Mouse (Mus musculus): ENCODE measurements around the gene Poc1b. TPM values are rescaled to one million over a fixed set of nuclear protein-coding genes. Genes with fewer than 3 reads are reported as not detected.

The Poc1b gene
- polyA plus RNA-seq, 1 experiment, result 9.9 TPM

DNA sequence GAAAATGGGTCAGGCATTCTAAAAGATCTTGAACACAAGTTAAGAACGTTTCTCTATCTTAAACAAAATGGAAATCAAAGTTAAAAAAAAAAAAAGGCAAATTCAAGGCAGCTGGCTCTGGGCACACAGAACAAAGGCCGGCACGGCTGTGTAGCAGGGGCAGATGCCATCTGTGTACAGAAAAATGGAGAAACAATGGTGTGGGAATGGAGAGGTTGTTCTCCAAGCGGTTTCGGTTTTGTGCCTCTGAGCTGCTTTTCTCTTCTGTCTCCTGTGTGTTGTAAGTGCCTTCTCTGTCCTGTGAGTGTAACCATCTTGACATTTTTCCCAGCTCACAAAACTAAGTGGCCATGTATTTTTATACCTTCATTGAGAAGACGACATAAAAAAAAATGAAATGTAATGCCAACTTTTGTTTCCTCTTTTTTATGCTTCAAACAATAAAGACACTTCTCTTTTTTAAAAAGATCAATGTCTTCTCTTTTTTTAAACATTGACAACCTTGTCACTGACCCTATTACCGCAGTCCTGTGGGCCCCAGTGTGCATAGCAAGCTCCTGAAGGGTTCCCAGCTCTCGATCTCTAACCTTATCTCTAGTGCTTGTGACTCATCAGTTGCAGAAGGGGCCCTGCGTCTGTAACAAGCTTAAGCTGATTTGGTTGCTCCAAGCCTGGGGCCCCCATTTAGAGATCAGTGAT is 90.9 kb downstream of the Poc1b start:
- no peaks in the 10 kb centered on the region for H3K9me3 ChIP-seq
- peaks cover 30% of the 10 kb centered on the region for H3K4me1 ChIP-seq
- no peaks in the 10 kb centered on the region for H3K27me3 ChIP-seq (replicated peaks)
- no peak for TF ChIP-seq GATA1 (IDR thresholded peaks at IDR 0.05; ENCODE audit: borderline replicate concordance, low read length)
- no peak for TF ChIP-seq FLI1 (IDR thresholded peaks at IDR 0.05; ENCODE audit: low read length)
- no peak overlapping the region for H3K4me3 ChIP-seq (replicated peaks)
- H3K36me3 ChIP-seq (replicated peaks; ENCODE audit: low read length), result peaks cover 19% of the 10 kb centered on the region

DNA sequence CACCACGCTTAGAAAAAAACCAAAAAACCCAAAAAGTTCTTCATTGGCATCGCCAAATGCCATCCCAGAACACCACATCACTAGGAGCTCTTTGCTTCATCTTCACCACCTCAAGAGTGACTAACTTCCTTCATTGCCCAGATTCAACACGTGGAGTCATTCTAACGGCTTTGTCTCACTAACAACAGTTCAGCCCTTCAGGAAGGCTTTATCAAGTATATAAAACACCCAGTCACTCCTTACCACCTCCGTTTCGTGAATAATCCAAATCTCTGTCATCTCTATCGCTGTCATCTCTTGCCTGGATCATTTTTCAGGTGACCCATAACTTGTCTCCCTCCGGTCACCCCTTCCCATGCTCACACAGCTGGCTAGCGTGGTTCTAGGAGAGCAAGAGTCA is 92.1 kb downstream of the Poc1b start:
- no peak for TF ChIP-seq FLI1 (IDR thresholded peaks at IDR 0.05; ENCODE audit: low read length)
- TF ChIP-seq GATA1 (IDR thresholded peaks at IDR 0.05; ENCODE audit: borderline replicate concordance, low read length), result no peak
- peaks cover 32% of the 10 kb centered on the region for H3K4me1 ChIP-seq
- H3K36me3 ChIP-seq (replicated peaks; ENCODE audit: low read length), result peaks cover 15% of the 10 kb centered on the region
- H3K27me3 ChIP-seq (replicated peaks), result no peaks in the 10 kb centered on the region
- no peaks in the 10 kb centered on the region for H3K9me3 ChIP-seq
- H3K4me3 ChIP-seq (replicated peaks), result no peak overlapping the region

DNA sequence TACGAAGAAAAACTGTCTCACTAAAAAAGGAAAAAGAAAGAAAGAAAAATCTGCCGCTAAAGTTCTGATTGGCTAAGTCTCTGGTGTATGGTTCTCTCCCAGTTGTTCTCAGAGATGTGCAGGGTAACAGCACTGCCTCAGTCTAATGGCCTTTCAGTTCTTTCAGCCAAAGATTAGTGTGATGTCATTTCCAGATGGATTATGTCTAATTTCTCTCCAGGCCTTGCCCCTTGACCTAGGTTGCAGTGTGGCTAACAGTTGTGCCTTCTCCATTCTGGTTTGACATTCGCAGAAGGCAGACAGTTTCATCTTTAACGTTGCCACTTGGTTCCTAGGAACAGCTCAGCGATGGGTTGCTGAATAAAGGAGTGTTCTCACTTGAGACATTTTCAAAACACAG is 94.1 kb downstream of the Poc1b start:
- H3K4me1 ChIP-seq, result peaks cover 23% of the 10 kb centered on the region
- no peak for TF ChIP-seq GATA1 (IDR thresholded peaks at IDR 0.05; ENCODE audit: borderline replicate concordance, low read length)
- no peak for TF ChIP-seq FLI1 (IDR thresholded peaks at IDR 0.05; ENCODE audit: low read length)
- H3K27me3 ChIP-seq (replicated peaks), result peaks cover 3% of the 10 kb centered on the region
- H3K4me3 ChIP-seq (replicated peaks), result no peak overlapping the region
- H3K9me3 ChIP-seq, result no peaks in the 10 kb centered on the region
- peaks cover 14% of the 10 kb centered on the region for H3K36me3 ChIP-seq (replicated peaks; ENCODE audit: low read length)

DNA sequence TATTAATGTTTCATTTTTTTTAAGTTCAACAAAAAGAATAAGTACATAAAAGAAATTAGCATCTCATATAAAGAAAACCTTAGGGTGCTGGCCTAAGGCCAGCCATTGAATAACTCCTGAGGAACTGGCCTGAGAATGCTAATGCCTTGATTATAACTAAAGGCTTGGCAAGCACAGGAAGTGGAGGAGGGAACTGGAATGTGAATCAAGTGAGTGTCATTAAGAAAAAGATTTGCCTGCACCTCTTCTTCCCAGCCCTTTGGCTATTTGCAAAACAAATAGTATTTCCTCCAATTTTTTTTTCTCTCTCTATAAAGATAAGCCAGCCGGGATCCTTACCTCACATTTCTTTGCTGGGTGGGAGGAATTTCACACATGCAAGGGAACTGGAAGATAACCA is 95.0 kb downstream of the Poc1b start:
- TF ChIP-seq GATA1 (IDR thresholded peaks at IDR 0.05; ENCODE audit: borderline replicate concordance, low read length), result no peak
- TF ChIP-seq FLI1 (IDR thresholded peaks at IDR 0.05; ENCODE audit: low read length), result no peak
- no peaks in the 10 kb centered on the region for H3K9me3 ChIP-seq

DNA sequence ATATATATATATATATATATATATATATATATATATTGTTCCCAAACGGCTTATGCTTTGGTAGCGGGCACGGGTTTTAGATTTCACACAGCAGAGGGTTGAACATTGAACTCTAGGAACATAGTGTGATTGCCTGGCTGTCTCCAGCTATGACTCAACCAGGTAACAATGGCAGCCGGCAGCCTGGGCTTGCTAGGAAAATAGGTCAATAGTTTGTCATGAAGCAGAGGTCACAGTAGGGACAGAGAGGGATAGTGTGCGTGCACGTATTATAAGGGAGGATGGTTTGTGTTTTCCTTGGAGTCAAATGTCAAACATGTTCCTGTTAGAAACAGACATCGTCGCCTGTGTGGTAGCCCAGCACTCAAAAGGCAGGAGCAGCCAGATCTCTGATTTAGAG is 95.5 kb downstream of the Poc1b start:
- Histone ChIP-seq H3K27me3 (replicated peaks) (peaks cover 9% of the 10 kb centered on the region), H3K4me3 (replicated peaks) (no peak overlapping the region), H3K9me3 (no peaks in the 10 kb centered on the region), H3K4me1 (peaks cover 19% of the 10 kb centered on the region), H3K36me3 (replicated peaks; ENCODE audit: low read length) (peaks cover 2% of the 10 kb centered on the region)
- TF ChIP-seq GATA1 (IDR thresholded peaks at IDR 0.05; ENCODE audit: borderline replicate concordance, low read length), result no peak
- no peak for TF ChIP-seq FLI1 (IDR thresholded peaks at IDR 0.05; ENCODE audit: low read length)

More for the DNA sequence above, 95.0 kb downstream of the Poc1b start:
- Histone ChIP-seq H3K27me3 (replicated peaks) (peaks cover 7% of the 10 kb centered on the region), H3K4me1 (peaks cover 22% of the 10 kb centered on the region), H3K4me3 (replicated peaks) (no peak overlapping the region), H3K36me3 (replicated peaks; ENCODE audit: low read length) (peaks cover 7% of the 10 kb centered on the region)

DNA sequence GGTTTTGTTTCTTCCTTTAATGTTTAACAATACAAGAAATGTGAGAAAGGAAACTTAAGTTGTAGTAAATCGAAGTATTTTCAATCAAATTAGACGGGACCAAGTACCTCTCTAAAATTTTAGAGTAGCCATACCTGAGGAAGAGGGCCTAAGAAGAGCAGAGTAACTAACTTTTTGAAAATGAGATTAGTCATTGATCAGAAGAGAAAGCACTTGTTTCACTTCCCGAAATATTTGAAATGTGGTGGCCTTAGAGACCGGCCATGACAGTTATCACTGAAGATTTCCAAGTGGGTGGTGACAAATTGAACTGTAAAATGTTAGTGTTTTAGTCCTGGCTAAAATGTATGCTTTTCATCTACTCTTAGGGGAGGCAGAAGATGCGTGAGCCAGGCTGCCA is 96.3 kb downstream of the Poc1b start:
- H3K4me1 ChIP-seq, result peaks cover 17% of the 10 kb centered on the region
- H3K27me3 ChIP-seq (replicated peaks), result peaks cover 15% of the 10 kb centered on the region
- peak overlapping the region; percentile 76 for H3K4me3 ChIP-seq (replicated peaks)
- H3K9me3 ChIP-seq, result no peaks in the 10 kb centered on the region
- peaks cover 2% of the 10 kb centered on the region for H3K36me3 ChIP-seq (replicated peaks; ENCODE audit: low read length)
- no peak for TF ChIP-seq GATA1 (IDR thresholded peaks at IDR 0.05; ENCODE audit: borderline replicate concordance, low read length)
- TF ChIP-seq FLI1 (IDR thresholded peaks at IDR 0.05; ENCODE audit: low read length), result no peak

DNA sequence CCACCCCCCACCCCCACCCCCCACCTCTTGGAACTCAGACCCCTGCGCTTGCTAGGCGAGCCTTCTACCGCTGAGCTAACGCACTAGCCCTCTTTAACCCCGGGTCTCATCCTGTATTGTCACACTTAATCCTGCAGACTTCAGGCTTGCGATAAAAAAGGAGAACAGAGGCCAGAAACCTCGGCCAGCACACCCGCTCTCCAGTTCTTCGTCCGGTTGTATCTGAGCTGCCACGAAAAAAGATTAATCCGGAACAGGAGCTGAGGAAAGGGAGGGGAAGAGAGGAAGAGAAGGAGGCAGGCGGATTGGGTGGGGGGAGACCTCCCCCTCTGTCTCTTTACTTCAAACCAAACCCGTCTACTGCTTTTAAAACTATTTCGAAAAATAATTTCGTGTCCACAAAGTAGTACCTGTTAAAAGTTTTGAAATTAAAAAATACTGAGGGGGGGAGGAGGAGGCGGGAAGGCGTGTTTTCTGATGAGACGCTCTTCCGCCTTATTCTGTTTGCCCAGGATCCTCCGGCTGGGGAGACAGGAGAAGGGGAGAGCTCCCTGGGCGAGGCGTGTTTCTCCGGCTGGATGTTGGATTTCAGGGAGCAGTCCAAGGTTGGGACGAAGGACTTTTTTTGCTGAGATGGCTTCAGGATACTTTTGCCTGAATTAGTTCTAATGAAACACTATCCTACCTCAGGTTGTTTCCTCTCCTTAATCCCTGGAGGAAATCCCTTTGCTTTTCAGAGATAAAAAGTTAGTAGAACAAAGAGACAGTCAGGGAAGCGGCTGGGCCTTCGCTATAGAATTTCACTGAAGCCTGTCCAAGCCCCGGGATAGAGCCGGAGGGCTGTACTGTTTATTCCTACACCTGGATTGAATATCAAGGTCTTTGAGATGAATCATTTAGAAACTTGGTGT is 97.0 kb downstream of the Poc1b start:
- H3K4me3 ChIP-seq (replicated peaks), result peak overlapping the region; percentile 76
- peaks cover 18% of the 10 kb centered on the region for H3K27me3 ChIP-seq (replicated peaks)
- H3K4me1 ChIP-seq, result peaks cover 15% of the 10 kb centered on the region
- H3K36me3 ChIP-seq (replicated peaks; ENCODE audit: low read length), result no peaks in the 10 kb centered on the region
- H3K9me3 ChIP-seq, result no peaks in the 10 kb centered on the region
- TF ChIP-seq GATA1 (IDR thresholded peaks at IDR 0.05; ENCODE audit: borderline replicate concordance, low read length), result no peak
- no peak for TF ChIP-seq FLI1 (IDR thresholded peaks at IDR 0.05; ENCODE audit: low read length)

- Histone ChIP-seq H3K4me3 (replicated peaks) (peak overlapping the region; percentile 90), H3K27me3 (replicated peaks) (peaks cover 25% of the 10 kb centered on the region), H3K9me3 (no peaks in the 10 kb centered on the region), H3K36me3 (replicated peaks; ENCODE audit: low read length) (no peaks in the 10 kb centered on the region), H3K4me1 (peaks cover 15% of the 10 kb centered on the region)
- TF ChIP-seq GATA1 (IDR thresholded peaks at IDR 0.05; ENCODE audit: borderline replicate concordance, low read length) (no peak), FLI1 (IDR thresholded peaks at IDR 0.05; ENCODE audit: low read length) (no peak)
Observed at GRCm38 (mm10) chr10:99204553-99204952, 97.7 kb downstream of the Poc1b start.

GRCm38 (mm10) chr10:99207121-99207520 is 100.3 kb downstream of the Poc1b start:
- H3K36me3 ChIP-seq (replicated peaks; ENCODE audit: low read length), result no peaks in the 10 kb centered on the region
- H3K9me3 ChIP-seq, result no peaks in the 10 kb centered on the region
- no peak overlapping the region for H3K4me3 ChIP-seq (replicated peaks)
- peaks cover 20% of the 10 kb centered on the region for H3K4me1 ChIP-seq
- H3K27me3 ChIP-seq (replicated peaks), result peaks cover 32% of the 10 kb centered on the region
- TF ChIP-seq FLI1 (IDR thresholded peaks at IDR 0.05; ENCODE audit: low read length), result no peak
- TF ChIP-seq GATA1 (IDR thresholded peaks at IDR 0.05; ENCODE audit: borderline replicate concordance, low read length), result no peak
